Mouse (Mus musculus) brain, adult 2 months (tissue): ENCODE results near the gene Ercc6l.

Source experiments
- DNase-seq: peaks from one replicate; pipeline ENCODE4 v3.0.0; 2011; ENCODE audit warnings: low read depth, low spot score

Ercc6l gene

GRCm38 (mm10) chrX:102156618-102157422, at the start of gene Ercc6l:
Gene Ercc6l (minus strand): TSS chrX:102157091.
- DNase-seq, result peak; percentile 96

GRCm38 (mm10) chrX:102190840-102191239, 33.9 kb upstream of the Ercc6l start:
- DNase-seq, result no peak

GRCm38 (mm10) chrX:102189581-102189980, 32.7 kb upstream of the Ercc6l start:
- DNase-seq, result no peak

GRCm38 (mm10) chrX:102188712-102189497, 32.0 kb upstream of the Ercc6l start, which contains the start of gene Rps4x:
Gene Rps4x (minus strand): TSS chrX:102189394.
- DNase-seq, result peak; percentile 90

- no peak for DNase-seq
Measured at GRCm38 (mm10) chrX:102187023-102187699, 30.3 kb upstream of the Ercc6l start.

GRCm38 (mm10) chrX:102182575-102182974, 25.7 kb upstream of the Ercc6l start:
- DNase-seq, result no peak

GRCm38 (mm10) chrX:102175538-102176287, 18.8 kb upstream of the Ercc6l start:
- DNase-seq, result no peak

GRCm38 (mm10) chrX:102170900-102171299, 14.0 kb upstream of the Ercc6l start:
- DNase-seq, result no peak

- DNase-seq, result no peak
Measured at GRCm38 (mm10) chrX:102170135-102170534, 13.2 kb upstream of the Ercc6l start.

- DNase-seq, result no peak
Measured at GRCm38 (mm10) chrX:102169724-102170123, 12.8 kb upstream of the Ercc6l start.

- peak; percentile 48 for DNase-seq
Measured at GRCm38 (mm10) chrX:102166986-102167385, 10.1 kb upstream of the Ercc6l start.

- peak; percentile 43 for DNase-seq
Measured at GRCm38 (mm10) chrX:102166521-102166920, 9.6 kb upstream of the Ercc6l start.

- peak; percentile 34 for DNase-seq
Measured at GRCm38 (mm10) chrX:102163529-102163928, 6.6 kb upstream of the Ercc6l start.

GRCm38 (mm10) chrX:102163096-102163495, 6.2 kb upstream of the Ercc6l start:
- peak; percentile 10 for DNase-seq

- no peak for DNase-seq
Measured at GRCm38 (mm10) chrX:102160528-102160927, 3.6 kb upstream of the Ercc6l start.

- peak; percentile 37 for DNase-seq
Measured at GRCm38 (mm10) chrX:102159778-102160177, 2.9 kb upstream of the Ercc6l start.

GRCm38 (mm10) chrX:102157423-102157791, 516 bp upstream of the Ercc6l start:
- no peak for DNase-seq

- no peak for DNase-seq
Measured at GRCm38 (mm10) chrX:102141157-102141556, 15.7 kb downstream of the Ercc6l start.

- DNase-seq, result no peak
Measured at GRCm38 (mm10) chrX:102121321-102121720, 35.6 kb downstream of the Ercc6l start.

GRCm38 (mm10) chrX:102119042-102119864, 37.6 kb downstream of the Ercc6l start, which contains the start of gene Pin4:
Gene Pin4 (plus strand): TSS chrX:102119447.
- peak; percentile 99 for DNase-seq
